Mouse (Mus musculus): Measurements from ENCODE around the gene Rcsd1. TPM values are rescaled to one million over a fixed set of nuclear protein-coding genes. Genes with fewer than 3 reads are reported as not detected.

Rcsd1 gene
- total and polyA plus RNA-seq, 3 experiments: 22.7 to 81.1 (median 35.7) TPM

GRCm38 (mm10) chr1:165702221-165703031 is 7.1 kb downstream of the Rcsd1 start:
- Histone ChIP-seq H3K79me2 (replicated peaks; ENCODE audit: control insufficient read depth, extremely low read depth, insufficient read depth, poor library complexity, severe bottlenecking) (peaks cover 15% of the 10 kb centered on the region), H3K4me2 (ENCODE audit: insufficient read depth, low read depth, poor library complexity, severe bottlenecking) (peak overlapping the region; percentile 40), H3K9ac (ENCODE audit: insufficient read depth, low read depth) (peak overlapping the region; percentile 48; the same call in 1 of the 2 replicates), H3K4me3 (replicated peaks in 1 of 3; ENCODE audit: low read depth in 2 of 3, low read length in 2 of 3, poor library complexity in 1 of 3) (peak overlapping the region; percentile 15 to 39 (median 32)), H3K36me3 (replicated peaks in 1 of 2; ENCODE audit: control insufficient read depth in 1 of 2, insufficient read depth in 1 of 2, low read length in 1 of 2) (peaks cover 6 to 31% of the 10 kb centered on the region in 2 experiments), H3K27me3 (replicated peaks) (no peaks in the 10 kb centered on the region), H3K27ac (ENCODE audit: insufficient read depth, low read depth) (peak overlapping the region; percentile 88), H3K9me3 (replicated peaks; ENCODE audit: low read length) (no peaks in the 10 kb centered on the region), H3K4me1 (ENCODE audit: control insufficient read depth in 1 of 2, insufficient read depth in 2 of 2) (peaks cover 28 to 86% of the 10 kb centered on the region in 2 experiments)
- DNase-seq (ENCODE audit: extremely low read depth): no peak
- in situ Hi-C loops (cut with MboI; ENCODE audit: low pct_ligation_motif_present, low pct_unique_long_range_greater_than_20kb, low sequenced_read_pairs) (no loop called here), dilution Hi-C loops (cut with MboI; ENCODE audit: extremely low pct_ligation_motif_present, extremely low pct_unique_long_range_greater_than_20kb, low sequenced_read_pairs) (no loop called here)
- TF ChIP-seq MXI1 (IDR thresholded peaks at IDR 0.05; ENCODE audit: low read depth, low read length) (0 out of 2 replicates have a peak, but pooled peaks have one; percentile 14), E2F4 (IDR thresholded peaks at IDR 0.05; ENCODE audit: insufficient replicate concordance, low read depth, low read length) (no peak)

DNA sequence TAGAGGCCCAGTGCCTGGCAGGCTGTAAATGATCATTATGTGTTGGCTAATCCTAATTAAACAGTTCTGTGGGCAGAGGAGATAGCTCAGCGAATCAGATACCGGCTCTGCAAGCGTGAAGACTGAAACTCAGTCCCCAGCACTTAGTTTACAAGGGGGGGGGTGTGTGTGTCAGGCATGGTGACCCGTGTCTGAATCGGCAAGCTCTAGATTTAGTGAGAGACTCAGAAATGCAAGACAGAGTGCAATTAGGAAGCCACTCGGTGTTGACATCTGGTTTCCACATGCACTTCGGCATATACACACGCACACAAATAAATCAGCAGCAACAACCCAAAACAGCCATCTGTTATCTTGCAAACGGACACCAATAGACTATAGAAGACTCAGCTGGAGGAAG is 8.0 kb downstream of the Rcsd1 start:
- H3K79me2 ChIP-seq (replicated peaks; ENCODE audit: control insufficient read depth, extremely low read depth, insufficient read depth, poor library complexity, severe bottlenecking): peaks cover 13% of the 10 kb centered on the region
- H3K9me3 ChIP-seq (replicated peaks; ENCODE audit: low read length): no peaks in the 10 kb centered on the region
- peak overlapping the region; percentile 88 for H3K27ac ChIP-seq (ENCODE audit: insufficient read depth, low read depth)
- no peak for DNase-seq (ENCODE audit: extremely low read depth)
- TF ChIP-seq RAD21 (IDR thresholded peaks at IDR 0.05; ENCODE audit: low read depth, low read length) (no peak), UBTF (IDR thresholded peaks at IDR 0.05; ENCODE audit: low read depth, low read length) (no peak), KAT2A (IDR thresholded peaks at IDR 0.05; ENCODE audit: insufficient replicate concordance, low read length) (no peak), SIN3A (IDR thresholded peaks at IDR 0.05; ENCODE audit: low read length) (no peak; the same call in 1 of the 2 replicates), RCOR1 (conservative IDR thresholded peaks at IDR 0.05; ENCODE audit: low read depth, low read length) (no peak), GABPA (IDR thresholded peaks at IDR 0.05; ENCODE audit: insufficient replicate concordance, low read depth, low read length) (no peak), MEF2A (IDR thresholded peaks at IDR 0.05; ENCODE audit: borderline replicate concordance, low read depth, low read length) (no peak), ZMIZ1 (IDR thresholded peaks at IDR 0.05; ENCODE audit: low read depth, low read length) (no peak), NELFE (IDR thresholded peaks at IDR 0.05; ENCODE audit: low read depth, low read length) (no peak), MXI1 (IDR thresholded peaks at IDR 0.05; ENCODE audit: low read depth, low read length) (no peak)
- peak overlapping the region in 2 of 3 experiments; percentile 13 to 38 for H3K4me3 ChIP-seq (replicated peaks in 1 of 3; ENCODE audit: low read depth in 2 of 3, low read length in 2 of 3, poor library complexity in 1 of 3)
- H3K36me3 ChIP-seq (replicated peaks in 1 of 2; ENCODE audit: control insufficient read depth in 1 of 2, insufficient read depth in 1 of 2, low read length in 1 of 2): peaks cover 9 to 37% of the 10 kb centered on the region in 2 experiments
- H3K27me3 ChIP-seq (replicated peaks): no peaks in the 10 kb centered on the region
- in situ Hi-C loops (cut with MboI; ENCODE audit: low pct_ligation_motif_present, low pct_unique_long_range_greater_than_20kb, low sequenced_read_pairs): no loop called here
- H3K9ac ChIP-seq (ENCODE audit: insufficient read depth, low read depth): peak overlapping the region; percentile 53; the same call in 1 of the 2 replicates
- peak overlapping the region; percentile 40 for H3K4me2 ChIP-seq (ENCODE audit: insufficient read depth, low read depth, poor library complexity, severe bottlenecking)
- peaks cover 28 to 85% of the 10 kb centered on the region in 2 experiments for H3K4me1 ChIP-seq (ENCODE audit: control insufficient read depth in 1 of 2, insufficient read depth in 2 of 2)
- dilution Hi-C loops (cut with MboI; ENCODE audit: extremely low pct_ligation_motif_present, extremely low pct_unique_long_range_greater_than_20kb, low sequenced_read_pairs): no loop called here
